Mouse (Mus musculus) embryonic stem cell, embryonic (primary cell): ENCODE results near the gene Pou6f2.

ENCODE experiments used
- CTCF ChIA-PET, 4 experiments: fragments of 300-600 bp in 2 of 4; fragments of 350-600 bp in 2 of 4; sonication (Branson Sonifier 250); formaldehyde crosslinking; loops; one replicate each; lab custom pipeline; 2022; ENCODE audit warnings: inconsistent platforms in 2 of 4; lab: Charles Lee
- POLR2A ChIA-PET, 4 experiments: fragments of 300-600 bp in 2 of 4; fragments of 350-600 bp in 2 of 4; sonication (Branson Sonifier 250); formaldehyde crosslinking; loops; one replicate each; lab custom pipeline; 2022; ENCODE audit warnings: antibody characterized with exemption in 4 of 4, inconsistent platforms in 1 of 4; lab: Charles Lee

Gene Pou6f2

DNA sequence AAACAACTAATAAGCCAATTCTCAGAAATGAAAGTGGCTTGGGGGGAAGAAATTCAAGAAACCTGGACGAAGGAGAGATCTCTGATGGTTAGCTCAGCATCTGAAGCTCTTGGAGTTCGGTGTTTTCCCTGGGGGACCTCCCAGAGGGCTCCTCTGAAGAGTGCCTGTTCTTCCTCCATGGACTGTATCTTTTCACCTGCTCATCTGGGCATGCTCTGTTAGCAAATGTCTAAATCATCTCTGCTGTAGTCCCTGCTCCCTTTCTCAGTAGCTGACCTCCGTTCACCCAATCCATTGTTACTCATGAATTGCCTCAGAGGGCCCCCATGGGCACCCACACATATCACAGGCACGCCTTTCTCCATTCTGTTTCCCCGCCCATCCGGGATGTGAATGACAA lies at the start of gene Pou6f2:
Gene Pou6f2 (minus strand): TSS at position 101 of the 400 bp plus-strand sequence.
- ChIA-PET POLR2A (interaction anchor here in 1 of 4 experiments (0.6 kb wide), 1 partner anchor 554 kb away, joined by 3 read pairs; no protein-coding TSS in a partner anchor), CTCF (no interaction called here)

DNA sequence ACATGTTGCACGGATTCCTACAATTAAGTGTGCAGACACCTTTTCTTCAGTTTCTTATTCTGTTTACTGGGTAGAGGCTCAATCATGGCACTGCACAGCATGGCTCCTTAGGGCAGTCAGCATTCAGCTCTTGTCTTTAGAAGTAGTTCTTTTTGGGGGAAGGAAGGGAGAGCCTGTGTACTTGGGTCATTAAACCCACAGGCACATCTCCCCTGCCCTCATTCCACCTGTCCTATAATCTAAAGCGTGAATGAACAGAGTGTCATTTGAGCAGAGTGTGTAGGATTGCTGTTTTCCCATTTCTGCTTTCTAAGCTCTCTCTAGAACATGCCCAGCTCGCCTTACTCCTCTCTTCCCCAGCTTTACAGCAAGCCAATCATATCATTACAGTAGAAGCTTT lies 42.4 kb upstream of the Pou6f2 start:
- CTCF ChIA-PET: no interaction called here
- POLR2A ChIA-PET: no interaction called here

DNA sequence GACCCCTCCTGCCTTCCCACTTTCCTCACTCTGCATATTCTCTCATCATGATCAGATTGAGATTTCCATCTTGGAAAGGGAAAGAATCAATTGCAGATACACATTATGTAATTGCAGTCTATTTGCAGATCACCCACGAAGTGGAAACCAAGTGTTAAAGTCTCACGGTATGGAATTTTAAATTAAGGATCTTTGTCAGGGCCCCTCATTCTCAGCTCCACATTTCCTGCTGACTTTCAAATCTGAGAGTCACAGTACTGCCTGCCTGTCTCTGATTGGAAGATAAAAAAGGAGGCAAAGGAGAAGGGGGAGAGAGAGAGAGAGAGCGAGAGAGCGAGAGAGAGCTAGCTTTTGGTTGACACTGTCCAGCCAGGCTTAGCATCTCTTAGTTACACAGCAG lies 9.8 kb downstream of the Pou6f2 start:
- POLR2A ChIA-PET: no interaction called here

DNA sequence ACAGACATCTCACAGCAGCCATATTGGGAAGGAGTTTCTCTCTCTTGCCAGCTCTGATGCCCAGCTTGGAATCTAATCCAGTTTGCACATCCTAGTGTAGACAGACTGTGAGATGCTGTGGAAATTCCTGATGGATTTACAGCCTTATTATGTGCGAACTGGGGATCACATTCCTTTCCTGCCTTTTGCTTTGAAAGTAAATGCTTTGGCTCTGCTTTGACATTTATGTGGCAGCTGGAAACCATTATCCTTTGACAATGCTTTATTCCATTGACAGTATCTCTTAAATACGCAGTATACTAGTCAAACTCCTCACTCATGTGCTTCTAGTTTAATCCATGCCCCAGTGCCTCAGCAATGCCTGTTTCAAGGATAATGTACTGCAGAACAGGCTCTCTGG lies 34.1 kb downstream of the Pou6f2 start:
- ChIA-PET POLR2A (no interaction called here), CTCF (interaction anchor here in 1 of 4 experiments (0.7 kb wide), 1 partner anchor 825 kb away, joined by 5 read pairs; no protein-coding TSS in a partner anchor)

More for the DNA sequence above, 9.8 kb downstream of the Pou6f2 start:
- CTCF ChIA-PET: no interaction called here

DNA sequence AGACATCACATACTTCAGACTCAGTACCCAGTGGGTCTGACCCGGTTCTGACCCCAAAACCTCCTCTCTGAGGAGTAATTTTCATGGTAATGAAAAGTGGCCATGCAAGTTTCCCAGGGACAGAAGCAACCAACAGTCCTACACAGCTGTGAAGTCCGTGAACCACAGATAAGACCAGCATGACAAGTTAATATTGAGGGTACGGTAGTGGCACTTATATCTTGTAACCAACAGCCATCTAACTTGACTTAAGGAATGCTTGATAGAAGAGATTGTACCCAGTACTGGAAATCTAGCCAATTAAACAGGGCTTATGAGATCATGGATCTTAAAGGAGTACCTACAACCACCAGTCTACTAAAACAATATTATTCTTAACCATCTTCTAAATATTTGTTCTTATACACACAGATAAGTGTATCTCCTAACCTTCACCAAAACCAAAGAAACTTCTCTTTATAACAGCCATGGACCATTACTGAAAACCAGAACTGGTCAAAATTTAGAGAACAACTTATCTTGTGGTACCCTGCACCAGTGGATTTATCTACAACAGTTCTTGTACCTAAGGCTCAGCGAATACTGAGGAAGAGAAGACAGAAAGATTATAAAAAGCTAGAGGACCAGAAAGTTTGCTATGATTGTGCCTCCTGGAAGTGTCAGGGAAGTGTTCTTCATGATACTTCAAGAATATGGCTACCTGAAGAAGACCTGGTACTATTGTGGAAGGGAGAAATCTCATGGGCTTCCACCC lies 52.7 kb downstream of the Pou6f2 start:
- CTCF ChIA-PET: no interaction called here

DNA sequence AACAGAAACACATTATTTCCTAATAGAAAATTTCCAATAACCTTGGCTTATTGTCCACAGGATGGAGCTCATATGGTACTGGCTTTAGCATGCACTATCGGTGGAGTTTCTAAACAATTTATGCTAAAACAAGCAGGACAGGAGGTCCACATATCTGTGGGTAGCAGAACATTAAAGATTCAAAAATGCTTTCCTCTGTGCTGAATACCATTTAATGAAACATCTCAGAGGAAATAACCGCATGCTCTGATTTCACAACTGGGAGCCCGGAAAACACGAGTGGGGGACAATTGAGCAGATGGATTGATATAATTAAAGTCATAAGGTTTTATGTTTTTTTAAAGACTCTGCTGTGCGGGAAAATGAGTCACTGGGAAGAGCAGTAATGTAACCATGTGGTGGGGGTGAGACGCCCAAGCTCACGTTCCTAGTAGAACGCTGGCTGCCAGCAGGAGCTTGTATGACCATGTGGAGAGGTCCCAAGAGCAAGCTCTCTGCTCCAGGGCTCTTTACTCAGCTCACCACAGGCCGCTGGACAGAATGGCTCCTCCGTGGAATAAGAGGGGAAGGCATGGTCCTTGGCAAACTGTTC lies 58.5 kb downstream of the Pou6f2 start:
- POLR2A ChIA-PET: no interaction called here
- CTCF ChIA-PET: no interaction called here

More for the DNA sequence above, 52.7 kb downstream of the Pou6f2 start:
- POLR2A ChIA-PET: no interaction called here

DNA sequence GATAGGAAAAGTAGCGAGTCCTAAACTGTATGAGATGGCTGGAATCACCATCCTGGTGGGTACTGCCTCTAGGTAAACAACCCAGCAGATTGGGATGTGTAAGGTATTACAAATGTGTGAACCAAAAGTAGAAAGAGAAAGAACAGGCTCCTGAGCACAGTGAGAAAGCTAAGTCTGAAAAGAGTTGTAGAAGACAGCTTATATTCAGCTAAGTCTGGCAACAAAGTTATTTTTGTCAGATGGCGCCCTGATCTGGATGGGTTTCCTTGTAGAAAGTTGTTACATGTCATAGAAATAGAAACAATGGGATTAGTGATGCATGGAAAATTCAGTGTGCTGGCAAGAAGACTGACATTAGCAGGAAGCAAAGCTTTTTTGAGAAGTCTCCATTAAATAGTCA lies 59.5 kb downstream of the Pou6f2 start:
- POLR2A ChIA-PET: no interaction called here
- CTCF ChIA-PET: no interaction called here

DNA sequence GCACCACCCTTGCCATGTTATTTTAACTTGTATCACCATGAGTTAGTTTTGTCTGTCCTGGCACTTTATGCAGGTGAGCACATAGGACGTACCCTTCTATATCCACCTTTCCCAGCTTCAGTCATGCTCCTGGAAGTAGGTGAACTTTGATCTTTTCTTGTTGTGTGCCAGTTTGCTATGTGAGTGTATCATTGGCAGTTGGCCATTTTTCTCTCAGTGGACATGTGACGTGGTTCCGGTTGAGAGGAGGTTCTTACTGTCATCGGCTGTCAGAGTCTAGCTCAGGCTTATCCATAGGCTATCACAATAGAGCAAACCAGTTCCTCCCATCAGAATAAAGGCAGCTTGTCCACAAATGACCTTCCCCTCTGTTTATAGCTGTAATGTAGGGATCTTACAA lies 63.5 kb downstream of the Pou6f2 start:
- ChIA-PET CTCF (no interaction called here), POLR2A (interaction anchor here in 1 of 4 experiments (0.6 kb wide), 1 partner anchor 9 kb away, joined by 3 read pairs; no protein-coding TSS in a partner anchor)

DNA sequence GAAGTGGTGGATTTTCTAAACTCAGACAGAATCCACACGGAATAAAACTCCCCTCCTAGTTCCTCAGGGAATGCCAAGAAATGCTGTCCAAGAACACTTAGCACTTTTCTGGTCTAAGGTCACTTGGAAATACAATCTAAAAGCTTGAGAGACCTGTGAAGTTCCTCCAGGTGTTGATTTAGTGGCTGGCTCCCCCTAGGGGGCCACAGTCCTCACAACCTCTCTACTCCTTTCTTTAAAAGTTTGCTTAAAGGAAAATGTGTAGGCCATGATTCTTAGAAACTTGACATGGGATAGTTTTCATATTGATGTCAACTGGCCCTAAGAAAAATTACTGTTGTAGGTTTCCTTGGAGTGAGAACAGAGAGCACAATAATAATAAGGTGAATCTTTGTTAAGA lies 64.9 kb downstream of the Pou6f2 start:
- ChIA-PET POLR2A (no interaction called here), CTCF (interaction anchor here in 1 of 4 experiments (0.6 kb wide), 1 partner anchor 1471 kb away, joined by 6 read pairs; no protein-coding TSS in a partner anchor)

DNA sequence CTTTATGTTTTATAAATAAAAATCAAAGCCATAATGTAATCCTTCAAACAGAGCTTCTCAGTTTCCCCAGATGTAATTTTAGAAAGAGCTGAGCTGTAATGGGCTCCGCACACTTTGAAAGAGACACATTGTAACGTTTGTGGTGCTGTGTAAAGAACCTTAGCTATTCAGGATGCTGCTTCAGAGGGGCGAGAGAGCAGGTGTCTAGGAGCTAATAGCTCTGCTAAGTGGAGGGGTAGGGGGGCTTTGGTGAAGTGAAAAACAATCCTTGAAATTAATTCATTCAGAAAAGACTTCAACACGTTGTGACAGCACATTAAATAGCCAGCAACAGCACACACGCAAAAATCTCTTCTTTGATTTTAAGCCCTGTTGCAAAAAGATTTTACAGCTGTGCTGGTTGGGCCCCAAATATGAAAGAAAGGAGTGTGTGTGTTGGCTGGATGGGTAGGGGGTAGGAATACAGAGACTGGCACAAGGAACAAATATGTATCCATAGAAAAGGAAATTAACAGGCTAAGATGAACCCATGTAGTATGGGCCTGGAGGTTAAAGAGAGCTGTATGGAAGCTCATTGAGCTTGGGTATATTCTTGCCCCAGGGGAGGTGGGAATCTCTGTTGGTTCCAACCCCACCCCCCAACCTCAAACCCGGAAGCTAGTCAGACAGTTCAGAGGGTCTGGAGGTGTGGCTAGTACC lies 73.4 kb downstream of the Pou6f2 start:
- CTCF ChIA-PET: no interaction called here
- POLR2A ChIA-PET: interaction anchor here in 2 of 4 experiments (0.9 to 1.1 kb wide), 2 partner anchors 11 to 26 kb away, joined by 3 to 4 read pairs; no protein-coding TSS in a partner anchor

DNA sequence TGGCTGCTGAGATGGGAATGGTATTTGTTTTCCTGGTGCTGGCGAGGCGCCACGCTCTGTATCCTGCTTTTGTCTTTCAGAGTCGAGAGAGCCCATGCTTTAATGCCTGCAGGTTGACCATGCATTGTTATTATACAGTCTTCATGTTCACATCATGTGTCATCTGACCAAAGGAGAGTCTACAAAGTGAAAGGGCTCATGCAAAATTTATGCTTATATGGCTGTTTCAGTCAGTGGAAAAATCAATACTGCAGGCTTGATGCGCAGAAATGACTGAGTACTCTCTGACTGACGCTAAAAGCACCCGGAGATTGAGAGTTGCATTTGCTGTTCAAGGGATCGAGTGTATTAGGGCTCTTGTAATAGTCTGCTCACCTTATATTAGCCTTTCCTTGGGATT lies 74.1 kb downstream of the Pou6f2 start:
- ChIA-PET CTCF (no interaction called here), POLR2A (interaction anchor here in 1 of 4 experiments (1.1 kb wide), 1 partner anchor 12 kb away, joined by 4 read pairs; no protein-coding TSS in a partner anchor)

DNA sequence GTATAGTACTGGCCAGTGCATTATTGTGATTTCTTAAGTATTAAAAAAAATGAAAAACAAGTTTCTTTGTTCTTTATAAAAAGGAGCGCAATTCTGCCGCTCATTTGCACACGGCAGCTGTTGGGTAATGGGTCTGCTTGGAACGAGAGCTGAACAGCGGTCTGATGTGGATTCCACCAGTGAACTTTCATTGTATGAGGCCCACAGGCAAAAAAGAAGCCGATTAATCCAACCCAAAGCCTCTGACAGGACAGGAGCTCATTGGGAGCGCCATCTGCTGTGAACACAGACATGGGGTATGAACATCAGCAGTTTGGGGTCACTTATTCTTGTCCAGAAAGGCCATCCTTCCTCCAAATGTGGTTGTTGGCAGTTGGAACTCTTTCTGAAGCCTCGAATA lies 84.9 kb downstream of the Pou6f2 start:
- POLR2A ChIA-PET: interaction anchor here in 1 of 4 experiments (0.8 kb wide), 1 partner anchor 660 kb away, joined by 4 read pairs; no protein-coding TSS in a partner anchor
- CTCF ChIA-PET: no interaction called here

DNA sequence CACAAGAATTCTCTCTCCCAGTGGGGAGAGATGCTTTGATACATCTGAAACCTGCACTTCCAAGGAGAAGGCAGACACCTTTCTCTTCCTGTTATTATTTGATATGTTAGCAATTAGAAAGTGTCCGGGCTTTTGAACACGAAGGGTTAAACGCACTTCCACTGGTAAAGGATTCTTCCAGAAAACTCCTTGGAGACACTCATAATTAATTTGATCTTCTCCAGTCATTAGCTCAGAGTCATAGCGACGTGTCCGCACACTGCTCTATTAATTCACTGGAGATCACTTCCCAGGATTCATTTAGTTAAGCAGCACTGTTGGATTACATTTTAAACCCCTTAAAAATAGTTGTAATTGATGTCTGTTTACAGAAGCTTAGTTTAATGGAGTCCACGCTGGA lies 88.5 kb downstream of the Pou6f2 start:
- CTCF ChIA-PET: no interaction called here
- POLR2A ChIA-PET: interaction anchor here in 1 of 4 experiments (0.6 kb wide), 1 partner anchor 38 kb away, joined by 3 read pairs; no protein-coding TSS in a partner anchor

DNA sequence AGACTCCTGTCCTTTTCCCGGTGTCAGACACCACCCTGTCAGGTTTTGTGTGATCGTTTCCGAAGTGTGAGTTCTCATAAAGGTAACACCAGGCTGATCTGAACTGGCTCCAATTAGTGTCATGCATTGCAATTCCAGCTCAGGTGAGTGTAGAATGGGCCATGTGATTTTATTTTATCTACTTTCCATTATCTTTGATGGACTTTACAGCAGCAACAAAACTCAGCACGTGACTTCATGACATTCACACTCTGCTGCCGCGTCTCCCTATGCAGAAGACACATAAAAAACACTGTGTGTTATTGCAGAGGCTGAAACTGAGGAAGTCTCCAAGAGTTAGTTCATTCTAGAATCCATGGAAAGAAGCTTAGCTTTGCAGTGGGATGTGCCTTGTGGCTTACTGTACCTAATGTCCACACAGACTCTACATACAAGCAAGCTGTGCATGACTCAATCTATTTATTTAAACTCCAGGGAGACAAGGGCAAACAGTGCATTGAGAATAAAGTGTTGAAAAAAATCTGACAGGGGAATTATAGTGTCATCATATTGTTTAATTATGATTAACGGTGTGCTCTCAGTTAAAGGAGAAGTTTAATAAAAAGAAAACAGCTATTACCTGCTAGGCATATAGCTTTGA lies 90.9 kb downstream of the Pou6f2 start:
- ChIA-PET CTCF (no interaction called here), POLR2A (interaction anchor here in 2 of 4 experiments (0.6 to 0.8 kb wide), 2 partner anchors 14 to 454 kb away, joined by 3 read pairs; no protein-coding TSS in a partner anchor)

DNA sequence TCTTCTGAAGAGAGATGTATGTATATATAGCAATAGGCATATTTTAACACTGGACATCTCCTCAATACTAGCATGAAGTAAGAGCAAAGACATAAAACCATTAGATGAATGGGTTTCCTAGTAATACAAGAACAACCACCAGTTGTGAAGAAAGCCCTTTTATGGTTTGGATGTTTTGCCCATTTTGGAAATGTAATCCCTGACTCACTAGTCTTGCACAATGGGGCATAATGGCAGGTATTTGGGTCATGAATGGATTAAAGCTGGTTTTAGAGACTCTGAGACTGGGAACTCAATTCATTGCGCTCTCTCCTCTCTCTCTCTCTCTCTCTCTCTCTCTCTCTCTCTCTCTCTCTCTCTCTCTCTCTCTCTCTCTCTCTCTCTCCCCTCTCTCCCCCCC lies 97.5 kb downstream of the Pou6f2 start:
- POLR2A ChIA-PET: no interaction called here
- CTCF ChIA-PET: no interaction called here

DNA sequence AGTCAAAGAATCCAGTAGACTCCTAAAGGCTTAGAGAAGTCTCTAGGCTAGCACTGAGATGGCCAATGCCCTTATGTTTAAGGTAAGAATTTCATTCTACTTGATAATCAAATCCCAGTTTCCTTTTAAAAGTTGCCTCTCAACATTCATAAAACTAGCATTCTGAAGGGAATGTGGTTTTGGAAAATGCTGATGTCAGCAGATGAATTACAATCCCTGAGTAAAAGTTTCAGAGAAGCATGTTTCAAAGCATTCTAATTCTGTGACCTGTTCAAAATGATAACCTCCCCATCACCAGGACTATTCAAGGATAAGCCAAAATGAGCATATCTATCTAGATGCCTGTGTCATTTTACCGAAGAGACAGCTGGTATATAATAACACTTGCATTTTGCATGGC lies 104.0 kb downstream of the Pou6f2 start:
- ChIA-PET POLR2A (no interaction called here), CTCF (no interaction called here)

DNA sequence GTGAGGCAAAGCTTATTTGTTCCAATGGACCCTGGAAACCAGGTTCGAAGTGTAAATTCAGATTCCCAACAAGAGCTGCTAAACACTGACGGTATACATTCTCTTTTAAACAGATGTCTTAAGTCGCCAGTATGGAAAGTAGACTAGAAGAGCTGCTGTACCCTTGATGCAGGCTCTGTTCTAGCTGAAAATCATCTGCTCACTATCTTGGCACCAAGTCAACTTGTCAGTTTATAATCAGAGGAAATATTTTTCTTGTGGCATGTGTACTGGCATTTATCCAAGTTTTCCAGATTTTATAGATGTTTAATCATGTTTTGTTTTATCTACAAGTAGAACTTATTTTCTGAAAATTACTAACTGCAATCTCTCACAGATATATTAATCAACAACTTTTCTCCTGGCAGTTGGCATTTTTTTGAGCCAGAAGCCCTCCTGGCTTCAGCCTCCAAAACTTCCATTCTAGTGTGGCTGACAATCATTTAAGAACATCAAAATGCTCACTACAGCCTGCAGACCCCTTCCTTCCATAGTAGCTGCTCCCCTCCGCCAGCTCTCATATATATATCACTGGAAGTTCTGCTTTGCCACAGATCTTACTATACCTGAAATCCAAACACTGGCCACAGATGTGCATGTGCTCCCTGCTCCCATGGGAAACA lies 107.1 kb downstream of the Pou6f2 start:
- CTCF ChIA-PET: no interaction called here
- POLR2A ChIA-PET: no interaction called here

DNA sequence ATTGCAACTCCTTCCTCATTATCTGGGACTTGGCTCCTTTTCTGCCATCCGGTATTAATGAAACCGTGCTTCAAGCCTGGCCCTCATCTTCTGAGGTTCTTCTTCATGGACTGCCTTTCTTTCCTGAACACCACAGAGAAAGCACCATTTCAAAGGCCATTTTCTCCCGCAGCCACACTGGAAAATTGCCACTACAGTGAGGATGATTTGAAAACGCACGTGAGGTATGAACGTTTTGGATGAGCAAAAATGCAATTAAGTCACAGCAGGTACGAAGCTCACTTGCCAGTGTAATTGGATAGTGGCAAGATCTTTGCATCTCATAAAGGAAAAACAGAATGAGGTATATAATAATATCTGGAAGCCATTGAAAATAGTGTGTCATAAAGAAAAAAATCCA lies 110.0 kb downstream of the Pou6f2 start:
- CTCF ChIA-PET: no interaction called here
- POLR2A ChIA-PET: no interaction called here
